Mouse (Mus musculus) neural tube, embryonic 14.5 days (tissue): ENCODE results near the gene Olfr1375. TPM values are rescaled to one million over a fixed set of nuclear protein-coding genes. Genes with fewer than 3 reads are reported as not detected.
"Not testable (repeated sequence)": the region's sequence is repeated elsewhere in the genome, so short reads cannot be mapped to it uniquely, and the experiment has no call there.

Source experiments
- ATAC-seq: fragments of 200-750 bp; cut with Nextera tagmentation; 2 replicates; pipeline ENCODE4 v1.8.0; 2017; ENCODE audit warnings: low read depth, mild to moderate bottlenecking, moderate TSS enrichment, moderate library complexity
- H3K27ac ChIP-seq: fragments of 300-500 bp; sonication (generic); 2 replicates; pipeline ENCODE4 v1.5.1; 2014; ENCODE audit warnings: low read depth, mild to moderate bottlenecking, control low read depth, low read length, moderate library complexity, mixed read lengths
- H3K27me3 ChIP-seq: fragments of 300-500 bp; sonication (generic); 2 replicates; pipeline ENCODE4 v1.6.1; 2014; ENCODE audit warnings: low read length; ENCODE audit not compliant: control insufficient read depth, insufficient read depth
- H3K36me3 ChIP-seq: fragments of 300-500 bp; sonication (generic); 2 replicates; pipeline ENCODE4 v1.6.1; 2014; ENCODE audit warnings: low read length, mixed read lengths; ENCODE audit not compliant: control insufficient read depth, insufficient read depth
- H3K4me1 ChIP-seq: fragments of 300-500 bp; sonication (generic); 2 replicates; pipeline ENCODE4 v1.6.1; 2014; ENCODE audit warnings: low read length; ENCODE audit not compliant: control insufficient read depth, insufficient read depth
- H3K4me2 ChIP-seq: fragments of 300-500 bp; sonication (generic); 2 replicates; pipeline ENCODE4 v1.6.1; 2014; ENCODE audit warnings: mild to moderate bottlenecking, low read depth, low read length, control low read depth
- H3K4me3 ChIP-seq: fragments of 300-500 bp; sonication (generic); 2 replicates; pipeline ENCODE4 v1.5.1; 2014; ENCODE audit warnings: low read depth, low read length, control low read depth, mixed read lengths
- H3K9ac ChIP-seq: fragments of 300-500 bp; sonication (generic); replicated peaks from 2 replicates; pipeline ENCODE4 v1.6.1; 2014; ENCODE audit warnings: low read depth, mild to moderate bottlenecking, control low read depth, low read length, mixed read lengths
- H3K9me3 ChIP-seq: fragments of 300-500 bp; sonication (generic); 2 replicates; pipeline ENCODE4 v1.6.1; 2016; ENCODE audit warnings: low read length; ENCODE audit not compliant: control insufficient read depth
- WGBS: fragments of 180-500 bp; shearing (Covaris S2); extraction: QIAGEN DNeasy Blood & Tissue Kit; methylation state at CpG from one replicate; pipeline ENCODE4 v1.1.7; 2014; 5-methylcytosine and 5-hydroxymethylcytosine counted together
- polyA plus RNA-seq: library from polyadenylated mRNA; unstranded; fragments of >200 nt; fragmentation: Nextera tagmentation; extraction: Ambion mirVana; gene quantifications from 2 replicates; pipeline ENCODE4 v1.2.1, GENCODE M21; 2014

Olfr1375 gene
- polyA plus RNA-seq, 1 experiment from 2014 or later: not detected

DNA sequence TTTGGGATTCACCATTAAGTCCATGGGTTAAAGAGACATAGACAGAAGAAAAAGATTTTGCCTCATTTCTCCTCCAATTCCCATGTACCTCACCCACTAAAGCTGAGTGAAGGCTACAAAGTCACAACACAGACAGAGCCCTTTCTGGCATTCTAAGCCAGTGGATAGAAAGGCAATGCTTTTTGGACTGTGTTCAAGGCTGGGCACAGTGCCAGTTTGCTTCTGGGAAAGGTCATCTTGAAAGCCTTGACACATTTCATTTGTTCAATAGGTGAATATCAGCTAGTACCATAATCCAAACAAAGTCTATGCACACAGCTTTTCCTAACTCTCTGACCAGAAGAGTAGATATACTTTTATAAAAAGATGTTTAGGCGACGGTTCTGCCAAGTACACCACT lies 12.0 kb upstream of the Olfr1375 start:
- no peak overlapping the region for H3K27ac ChIP-seq
- no peaks in the 10 kb centered on the region for H3K27me3 ChIP-seq
- no peaks in the 10 kb centered on the region for H3K36me3 ChIP-seq
- H3K9ac ChIP-seq: no peak overlapping the region
- H3K9me3 ChIP-seq: no peaks in the 10 kb centered on the region
- no peak overlapping the region for H3K4me2 ChIP-seq
- WGBS: 94% methylated on average over 2 of the region's 2 CpGs
- no peaks in the 10 kb centered on the region for H3K4me1 ChIP-seq
- no peak for ATAC-seq
- no peak overlapping the region for H3K4me3 ChIP-seq

DNA sequence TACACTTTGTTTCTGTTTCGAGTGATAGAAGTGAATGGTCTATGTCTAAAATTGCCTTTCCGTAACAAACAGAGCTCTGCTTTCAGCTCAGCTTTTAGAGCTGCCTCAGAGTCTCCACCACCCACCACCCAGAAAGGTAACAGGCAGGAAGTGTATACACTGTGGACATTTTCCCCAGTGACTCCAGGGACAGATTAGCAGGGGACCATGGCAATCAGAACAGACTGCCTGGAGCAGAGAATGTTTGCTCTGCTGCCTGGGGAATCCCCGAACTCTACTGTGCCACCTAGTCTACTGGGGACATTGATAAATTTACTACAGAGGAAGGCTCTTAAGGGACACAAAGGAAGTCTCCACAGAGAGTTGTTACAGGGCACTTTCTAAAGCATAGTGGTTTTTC lies 3.1 kb upstream of the Olfr1375 start:
- not testable (repeated sequence) for H3K27ac ChIP-seq, H3K4me2 ChIP-seq, H3K9ac ChIP-seq, H3K9me3 ChIP-seq, H3K27me3 ChIP-seq, H3K4me3 ChIP-seq, ATAC-seq, H3K4me1 ChIP-seq, H3K36me3 ChIP-seq
- 69% methylated on average over 3 of the region's 3 CpGs for WGBS

DNA sequence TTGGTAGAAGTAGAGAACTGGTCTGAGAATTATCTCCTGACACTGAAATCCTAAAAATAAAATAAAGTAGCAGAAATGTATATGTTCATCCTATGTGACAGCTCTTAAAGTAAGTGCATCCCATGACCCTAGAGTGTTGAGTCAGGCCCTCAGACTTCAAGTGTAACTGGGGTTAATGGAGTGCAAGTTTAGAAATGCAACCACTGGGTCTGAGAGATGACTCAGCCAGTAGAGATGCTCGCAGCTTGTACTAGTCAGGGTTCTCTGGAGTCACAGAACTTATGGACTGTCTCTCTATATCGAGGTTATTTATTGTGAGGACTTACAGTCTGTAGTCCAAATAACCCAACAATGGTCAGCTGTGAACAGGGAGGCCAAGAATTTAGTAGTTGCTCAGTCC lies 3.8 kb downstream of the Olfr1375 start:
- Histone ChIP-seq H3K27ac (no peak overlapping the region), H3K4me3 (no peak overlapping the region), H3K4me2 (no peak overlapping the region), H3K4me1 (no peaks in the 10 kb centered on the region), H3K27me3 (no peaks in the 10 kb centered on the region), H3K9me3 (no peaks in the 10 kb centered on the region), H3K9ac (no peak overlapping the region), H3K36me3 (no peaks in the 10 kb centered on the region)
- 74% methylated on average over 2 of the region's 2 CpGs for WGBS
- no peak for ATAC-seq

DNA sequence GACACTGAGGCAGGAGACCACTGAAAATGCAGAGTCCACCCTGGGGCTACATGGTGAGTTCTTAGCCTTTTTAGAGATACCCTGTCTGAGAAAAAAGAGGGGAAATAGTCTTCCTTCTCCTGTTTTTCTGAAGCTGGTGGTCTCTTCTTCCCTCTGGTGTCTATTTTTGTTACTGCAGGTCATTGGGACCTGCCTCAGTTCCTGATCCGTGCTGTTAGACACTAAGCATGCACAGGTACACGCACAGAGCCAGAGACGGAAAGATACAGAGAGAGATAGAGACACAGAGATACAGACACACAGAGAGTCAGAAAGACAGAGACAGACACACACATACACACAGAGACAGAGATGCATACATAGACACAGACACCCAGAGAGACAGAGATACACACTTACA lies 5.3 kb downstream of the Olfr1375 start:
- H3K4me3 ChIP-seq: no peak overlapping the region
- no peak overlapping the region for H3K9ac ChIP-seq
- WGBS: 54% methylated on average over 3 of the region's 3 CpGs
- H3K9me3 ChIP-seq: no peaks in the 10 kb centered on the region
- H3K27me3 ChIP-seq: no peaks in the 10 kb centered on the region
- no peaks in the 10 kb centered on the region for H3K36me3 ChIP-seq
- H3K4me2 ChIP-seq: no peak overlapping the region
- no peak for ATAC-seq
- H3K4me1 ChIP-seq: no peaks in the 10 kb centered on the region
- H3K27ac ChIP-seq: no peak overlapping the region

DNA sequence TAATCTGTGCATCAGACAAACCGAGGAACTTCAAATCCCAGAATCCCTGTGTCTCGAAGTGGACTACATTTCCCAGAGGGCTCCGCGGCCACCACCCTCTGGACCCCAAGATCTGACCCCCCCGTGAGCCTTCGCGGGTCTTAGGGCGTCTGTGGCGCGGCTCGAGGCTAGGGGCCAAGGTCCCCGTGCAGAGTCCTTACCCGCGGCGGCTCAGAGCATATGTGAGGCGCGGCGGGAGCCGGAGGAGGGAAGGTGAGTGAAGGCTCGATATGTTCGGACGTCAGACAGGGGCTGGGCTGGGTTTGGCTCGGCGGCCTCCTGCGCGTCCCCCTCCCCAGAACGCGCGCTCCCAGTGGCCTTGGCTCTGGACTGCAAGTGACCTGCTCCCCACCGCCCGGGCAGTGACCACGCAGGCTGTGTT lies 11.3 kb downstream of the Olfr1375 start, which contains the start of gene Zfp354a:
TSS of gene Zfp354a (plus strand) at position 107 of the 421 bp plus-strand sequence.
- peaks cover 7% of the 10 kb centered on the region for H3K4me1 ChIP-seq
- H3K4me2 ChIP-seq: peak within 1 kb of the TSS; percentile 84
- no peaks in the 10 kb centered on the region for H3K9me3 ChIP-seq
- peak; percentile 95 for ATAC-seq
- H3K27ac ChIP-seq: no peak within 1 kb of the TSS
- H3K9ac ChIP-seq: peak within 1 kb of the TSS; percentile 80
- under 1% methylated on average over 32 of the region's 32 CpGs for WGBS
- H3K27me3 ChIP-seq: no peaks in the 10 kb centered on the region
- peak within 1 kb of the TSS; percentile 66 for H3K4me3 ChIP-seq
- H3K36me3 ChIP-seq: peaks cover 7% of the 10 kb centered on the region; the same call in 1 of the 2 replicates

DNA sequence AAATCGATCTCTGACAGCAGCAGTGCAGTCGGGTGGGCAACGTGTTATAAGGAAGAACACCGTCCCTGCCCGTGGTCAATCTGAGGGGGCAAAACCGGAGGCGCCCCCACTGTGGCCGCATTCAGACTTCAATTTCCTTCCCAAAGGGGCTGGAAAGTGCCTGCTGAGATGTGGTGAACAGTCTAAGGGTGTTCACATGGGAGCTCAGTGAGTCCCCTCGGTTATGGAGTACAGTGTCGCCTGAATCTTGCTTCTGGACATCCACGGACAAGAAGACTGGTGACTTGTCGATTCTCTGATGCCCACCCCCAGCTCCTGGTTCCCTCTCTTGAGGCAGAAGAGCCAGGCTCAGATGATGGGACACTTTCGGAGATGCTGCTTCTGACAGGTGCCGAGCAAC lies 11.7 kb downstream of the Olfr1375 start:
- Histone ChIP-seq H3K27me3 (no peaks in the 10 kb centered on the region), H3K4me2 (peak overlapping the region; percentile 84), H3K4me1 (peaks cover 7% of the 10 kb centered on the region), H3K36me3 (peaks cover 8% of the 10 kb centered on the region; the same call in 1 of the 2 replicates), H3K4me3 (peak overlapping the region; percentile 66), H3K27ac (no peak overlapping the region), H3K9me3 (no peaks in the 10 kb centered on the region), H3K9ac (peak overlapping the region; percentile 80)
- 16% methylated on average over 14 of the region's 14 CpGs for WGBS
- ATAC-seq: peak; percentile 45

DNA sequence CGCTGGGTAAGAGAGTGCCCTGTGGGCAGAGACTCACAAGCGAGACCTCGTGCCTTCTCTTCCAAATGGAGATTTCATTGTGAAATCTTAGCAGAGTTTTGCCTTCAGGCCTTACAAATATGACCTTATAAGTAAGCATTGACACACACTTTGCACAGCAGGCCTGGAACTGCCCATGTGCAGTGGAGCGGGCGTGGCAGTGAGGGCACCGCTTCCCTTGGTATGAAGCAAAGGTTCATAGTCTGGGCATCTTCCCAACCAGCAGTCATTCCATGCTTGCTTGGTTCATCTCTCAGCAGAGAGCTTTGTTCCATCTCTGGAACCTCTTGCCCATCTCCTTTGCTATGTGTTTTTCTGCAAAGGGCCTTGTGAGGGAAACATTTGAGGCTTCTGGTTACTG lies 13.1 kb downstream of the Olfr1375 start:
- H3K4me3 ChIP-seq: no peak overlapping the region
- no peak overlapping the region for H3K4me2 ChIP-seq
- no peak for ATAC-seq
- no peaks in the 10 kb centered on the region for H3K27me3 ChIP-seq
- WGBS: 97% methylated on average over 6 of the region's 6 CpGs
- H3K4me1 ChIP-seq: peaks cover 7% of the 10 kb centered on the region
- no peak overlapping the region for H3K9ac ChIP-seq
- peaks cover 14% of the 10 kb centered on the region; the same call in 1 of the 2 replicates for H3K36me3 ChIP-seq
- H3K27ac ChIP-seq: no peak overlapping the region
- no peaks in the 10 kb centered on the region for H3K9me3 ChIP-seq

DNA sequence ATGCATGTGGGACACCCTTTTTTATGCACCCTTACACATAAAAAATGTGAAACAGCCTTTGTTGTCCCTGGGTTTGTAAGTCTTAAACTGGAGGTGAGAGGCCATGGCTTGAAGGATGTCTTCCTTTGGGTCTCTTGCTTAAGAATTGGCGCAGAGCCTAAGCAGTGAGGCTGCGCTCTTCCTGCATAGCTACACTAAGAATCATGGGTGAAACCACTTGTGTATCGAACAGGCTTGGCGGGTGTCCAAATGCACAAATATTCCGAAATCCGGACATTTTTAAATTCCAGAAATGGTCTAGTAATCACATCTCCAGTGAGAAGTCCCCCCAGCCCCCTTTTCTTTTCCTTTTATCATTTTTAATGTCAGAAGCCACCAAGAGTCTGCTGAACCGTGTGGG lies 15.4 kb downstream of the Olfr1375 start:
- Histone ChIP-seq H3K9me3 (no peaks in the 10 kb centered on the region), H3K27ac (no peak overlapping the region), H3K9ac (no peak overlapping the region), H3K4me2 (no peak overlapping the region), H3K36me3 (peaks cover 20% of the 10 kb centered on the region; the same call in 1 of the 2 replicates), H3K4me3 (no peak overlapping the region), H3K4me1 (peaks cover 7% of the 10 kb centered on the region), H3K27me3 (no peaks in the 10 kb centered on the region)
- ATAC-seq: no peak
- WGBS: 93% methylated on average over 7 of the region's 7 CpGs

DNA sequence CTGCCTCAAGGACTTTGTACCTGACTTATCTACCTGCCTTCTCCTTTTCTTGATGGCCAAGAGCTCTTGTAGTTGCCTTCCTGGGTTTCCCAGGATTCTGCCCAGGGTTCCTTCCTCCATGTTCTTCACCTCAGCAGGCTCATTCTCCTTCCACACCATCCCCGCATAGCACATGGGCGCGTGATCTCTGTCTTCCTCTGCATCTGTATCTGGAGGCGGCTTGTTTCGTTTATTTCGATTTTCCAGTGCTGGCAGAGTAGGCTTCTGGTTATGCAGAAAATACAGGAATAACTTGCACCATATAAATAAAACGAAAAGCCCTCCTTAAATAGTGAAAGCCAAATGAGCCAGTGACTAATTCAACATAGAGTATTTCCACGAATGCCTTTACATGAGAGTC lies 15.9 kb downstream of the Olfr1375 start:
- WGBS: 97% methylated on average over 8 of the region's 8 CpGs
- H3K27me3 ChIP-seq: no peaks in the 10 kb centered on the region
- no peak overlapping the region for H3K4me2 ChIP-seq
- H3K9ac ChIP-seq: no peak overlapping the region
- no peak overlapping the region for H3K27ac ChIP-seq
- H3K9me3 ChIP-seq: no peaks in the 10 kb centered on the region
- ATAC-seq: no peak
- H3K4me1 ChIP-seq: peaks cover 7% of the 10 kb centered on the region
- H3K4me3 ChIP-seq: no peak overlapping the region
- H3K36me3 ChIP-seq: peaks cover 24% of the 10 kb centered on the region; the same call in 1 of the 2 replicates
